ENCODE assay signal across 29 mouse cellular contexts in the genomic region with DNA sequence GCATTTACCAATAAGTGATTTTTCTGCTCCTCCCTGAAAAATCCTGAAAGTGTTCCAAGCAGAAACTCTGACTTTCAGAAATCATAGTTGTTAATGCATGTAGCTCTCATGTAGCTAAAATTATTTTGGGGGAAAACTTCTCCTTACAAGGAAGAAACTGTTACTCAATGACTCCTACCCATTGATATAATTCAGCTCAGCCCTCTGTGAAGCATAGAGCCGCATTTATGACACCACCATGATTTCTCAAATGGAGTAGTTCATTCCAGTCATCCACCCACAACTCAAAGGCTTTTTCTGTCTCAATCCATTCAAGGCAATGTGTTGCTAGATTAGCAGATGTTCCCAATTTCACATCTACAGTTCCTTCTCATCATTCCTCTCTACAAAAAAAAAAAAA.
DNase-seq lines count a peak whose midpoint lies in the region; ATAC-seq and TF ChIP-seq lines count a peak whose summit lies in the region.
"Had no signal": no experiment of that assay in that cellular context is flagged by ENCODE, and none has a peak within 500 bp of the region (broad histone marks: within the 10 kb centered on the region; RNA-seq: fewer than 3 reads in every experiment).

No protein-coding gene starts in this region.

- H3K27ac ChIP-seq in stomach, postnatal 0 days (replicated peaks): no peak overlapping the region
- H3K27ac ChIP-seq: embryonic facial prominence, embryonic 13.5 days; embryonic facial prominence, embryonic 15.5 days; forebrain, embryonic 10.5 days; forebrain, embryonic 12.5 days had no signal

- H3K4me3 ChIP-seq in stomach, postnatal 0 days (ENCODE audit: low read depth, low read length): no peak overlapping the region
- H3K4me3 ChIP-seq: embryonic facial prominence, embryonic 13.5 days; embryonic facial prominence, embryonic 15.5 days; erythroblast, embryonic 14.5 days; forebrain, embryonic 10.5 days; forebrain, embryonic 12.5 days had no signal

- no peaks in the 10 kb centered on the region for H3K9me3 ChIP-seq in stomach, postnatal 0 days (ENCODE audit: control insufficient read depth, low read length)
- H3K9me3 ChIP-seq: embryonic facial prominence, embryonic 13.5 days; embryonic facial prominence, embryonic 15.5 days; forebrain, embryonic 10.5 days; forebrain, embryonic 12.5 days; G1E had no signal

- ATAC-seq in frontal cortex, adult (ENCODE audit: low TSS enrichment): peak; percentile 98
- no peak for ATAC-seq in stomach, postnatal 0 days (ENCODE audit: low FRiP score, low TSS enrichment)
- ATAC-seq: activated CD4-positive, CD25-positive, alpha-beta regulatory T cell, adult 4 months; CD4-positive, CD25-positive, alpha-beta regulatory T cell, adult 4 months; forebrain, embryonic 14.5 days; Patski had no signal

- no peak for DNase-seq in frontal cortex, postnatal 25 days (ENCODE audit: low spot score in 2 of 2)
- DNase-seq in left cerebral cortex, adult 11 months (ENCODE audit: low spot score): peak; percentile 8
- no peak for DNase-seq in left cerebral cortex, postnatal 4 days
- peak; percentile 10 for DNase-seq in right cerebral cortex, adult 18-20 months
- no peak for DNase-seq in right cerebral cortex, postnatal 10 days (ENCODE audit: low spot score in 2 of 2)
- no peak for DNase-seq in stomach, postnatal 0 days (ENCODE audit: low spot score)
- DNase-seq: adrenal gland, adult 8-10 months; adrenal gland, postnatal 14 days; adrenal gland, postnatal 36 days; B cell, adult 2 months; cerebellum, adult 11 months; cerebellum, adult 18-20 months; cerebellum, adult 8-10 months; cerebellum, adult 9-11 months; cerebellum, postnatal 14 days; cerebellum, postnatal 36 days; embryo, embryonic 11 days had no signal

- H3K4me2 ChIP-seq in stomach, postnatal 0 days (replicated peaks; ENCODE audit: low read depth): no peak overlapping the region
- H3K4me2 ChIP-seq: embryonic facial prominence, embryonic 13.5 days; embryonic facial prominence, embryonic 15.5 days; forebrain, embryonic 12.5 days had no signal

- 84% methylated on average over 1 of the region's 1 CpGs for WGBS in stomach, postnatal 0 days

- no peaks in the 10 kb centered on the region for H3K4me1 ChIP-seq in stomach, postnatal 0 days (replicated peaks; ENCODE audit: control insufficient read depth, insufficient read depth)
- H3K4me1 ChIP-seq: embryonic facial prominence, embryonic 13.5 days; embryonic facial prominence, embryonic 15.5 days; forebrain, embryonic 10.5 days; forebrain, embryonic 12.5 days had no signal

- no peaks in the 10 kb centered on the region for H3K27me3 ChIP-seq in stomach, postnatal 0 days (ENCODE audit: control insufficient read depth, insufficient read depth, low read length)
- H3K27me3 ChIP-seq: CH12.LX; embryonic facial prominence, embryonic 13.5 days; embryonic facial prominence, embryonic 15.5 days; forebrain, embryonic 12.5 days; Patski had no signal

- H3K36me3 ChIP-seq in stomach, postnatal 0 days (ENCODE audit: control insufficient read depth, insufficient read depth, low read length): no peaks in the 10 kb centered on the region
- H3K36me3 ChIP-seq: embryonic facial prominence, embryonic 13.5 days; embryonic facial prominence, embryonic 15.5 days; forebrain, embryonic 10.5 days; forebrain, embryonic 12.5 days; G1E had no signal

- no peak for TF ChIP-seq CTCF in stomach, postnatal 0 days (IDR thresholded peaks at IDR 0.05; ENCODE audit: low read depth)

- no peak overlapping the region for H3K9ac ChIP-seq in stomach, postnatal 0 days (ENCODE audit: low read length)
- H3K9ac ChIP-seq: embryonic facial prominence, embryonic 13.5 days; embryonic facial prominence, embryonic 15.5 days; forebrain, embryonic 12.5 days had no signal

- intact Hi-C loops in left cerebral cortex, postnatal 4 days (cut with DNase I): no loop called here

- no peak for TF ChIP-seq EP300 in stomach, postnatal 0 days (optimal IDR thresholded peaks at IDR 0.05)

Comparison
In these comparisons a context has a peak if more than half of its experiments do, and no peak if none do; other contexts are left out.
1. DNase-seq: peak in left cerebral cortex, adult 11 months (single experiment) and right cerebral cortex, adult 18-20 months (single experiment); none in frontal cortex, postnatal 25 days (0 of 2), left cerebral cortex, postnatal 4 days (single experiment), right cerebral cortex, postnatal 10 days (0 of 2) and stomach, postnatal 0 days (single experiment).